Mouse (Mus musculus) common myeloid progenitor, adult 5-6 weeks (primary cell): ENCODE results near the gene Slfn1. TPM values are rescaled to one million over a fixed set of nuclear protein-coding genes. Genes with fewer than 3 reads are reported as not detected.
"Not testable (repeated sequence)": the region's sequence is repeated elsewhere in the genome, so short reads cannot be mapped to it uniquely, and the experiment has no call there.

ENCODE experiments used
- ATAC-seq: replicated peaks from 2 replicates; pipeline ENCODE4 v1.8.0; 2016; ENCODE audit warnings: low read depth, mild to moderate bottlenecking, moderate TSS enrichment, inconsistent platforms; ENCODE audit not compliant: poor library complexity, severe bottlenecking
- total RNA-seq: library from RNA; stranded (forward); fragments of 200-1000, 187-1606 nt; gene quantifications from 2 replicates; pipeline ENCODE4 v1.2.3, GENCODE M21; 2017

Gene Slfn1
- not detected in 2 replicates for total RNA-seq

DNA sequence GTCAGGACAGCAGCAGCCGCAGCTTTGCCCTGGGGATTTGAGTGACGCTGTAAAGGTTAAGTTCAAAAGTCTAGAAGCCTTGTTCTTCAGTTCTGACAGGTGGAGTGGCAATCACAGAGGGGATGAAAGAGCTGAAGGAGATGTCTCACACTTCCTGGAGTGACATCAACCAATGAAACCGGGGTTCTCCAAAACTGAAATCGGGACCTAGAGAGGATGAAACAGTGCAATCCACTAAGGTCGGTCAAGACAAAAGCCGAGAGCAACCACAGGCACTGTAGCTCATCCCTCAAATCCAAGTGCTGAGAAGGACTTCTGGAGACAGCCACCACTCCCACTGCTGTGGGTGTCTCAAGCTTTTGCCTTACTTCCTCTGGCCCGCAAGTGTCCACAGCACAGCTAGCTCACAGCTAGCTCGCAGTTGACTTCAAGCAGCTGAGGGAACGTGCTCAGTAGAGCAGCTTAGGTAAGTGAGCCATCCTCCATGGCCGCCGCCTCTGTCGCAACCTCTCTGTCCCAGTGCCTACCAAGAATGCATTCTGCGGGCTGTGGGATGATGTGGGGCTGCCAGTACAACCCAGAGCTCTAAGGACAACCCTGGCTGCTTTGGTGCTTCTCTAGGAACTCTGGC lies at the start of gene Slfn1:
Gene Slfn1 (plus strand): TSS at position 253 of the 631 bp plus-strand sequence.
- no peak for ATAC-seq

GRCm38 (mm10) chr11:83067982-83068694 lies 48.5 kb upstream of the Slfn1 start:
- no peak for ATAC-seq

DNA sequence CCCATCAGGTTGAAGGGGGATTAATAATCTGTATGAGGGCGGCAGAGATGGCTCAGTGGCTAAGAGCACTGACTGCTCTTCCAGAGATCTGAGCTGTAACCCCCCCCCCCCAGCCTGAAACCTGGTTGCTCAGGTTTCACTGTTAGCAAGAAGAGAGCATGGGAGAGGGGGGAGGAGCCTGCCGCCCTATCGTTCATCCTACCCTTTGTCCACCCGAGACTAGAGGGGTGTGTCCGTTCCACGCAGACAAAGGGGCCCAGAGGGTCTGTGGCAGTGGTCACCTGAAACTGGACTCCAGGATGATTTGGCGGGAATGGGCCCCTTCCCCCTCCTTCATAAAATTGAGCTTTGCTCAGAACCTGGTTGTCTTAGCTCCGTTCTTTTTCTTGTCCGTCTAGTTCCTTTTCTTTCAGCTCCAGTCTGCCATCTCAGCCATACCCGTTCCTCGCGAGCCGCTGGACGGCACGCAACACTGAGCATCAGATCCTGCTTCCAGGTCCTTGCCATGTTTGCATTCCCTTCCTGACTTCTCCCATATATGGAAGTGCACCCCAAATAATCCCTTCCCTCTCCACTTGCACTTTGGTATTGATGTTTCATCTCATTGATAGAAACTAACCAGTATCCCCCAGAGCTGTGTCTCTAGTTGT lies 46.2 kb upstream of the Slfn1 start:
- no peak for ATAC-seq

- ATAC-seq, result peak; percentile 99
These were observed 38.8 kb upstream of the Slfn1 start for GRCm38 (mm10) chr11:83077714-83078422.

DNA sequence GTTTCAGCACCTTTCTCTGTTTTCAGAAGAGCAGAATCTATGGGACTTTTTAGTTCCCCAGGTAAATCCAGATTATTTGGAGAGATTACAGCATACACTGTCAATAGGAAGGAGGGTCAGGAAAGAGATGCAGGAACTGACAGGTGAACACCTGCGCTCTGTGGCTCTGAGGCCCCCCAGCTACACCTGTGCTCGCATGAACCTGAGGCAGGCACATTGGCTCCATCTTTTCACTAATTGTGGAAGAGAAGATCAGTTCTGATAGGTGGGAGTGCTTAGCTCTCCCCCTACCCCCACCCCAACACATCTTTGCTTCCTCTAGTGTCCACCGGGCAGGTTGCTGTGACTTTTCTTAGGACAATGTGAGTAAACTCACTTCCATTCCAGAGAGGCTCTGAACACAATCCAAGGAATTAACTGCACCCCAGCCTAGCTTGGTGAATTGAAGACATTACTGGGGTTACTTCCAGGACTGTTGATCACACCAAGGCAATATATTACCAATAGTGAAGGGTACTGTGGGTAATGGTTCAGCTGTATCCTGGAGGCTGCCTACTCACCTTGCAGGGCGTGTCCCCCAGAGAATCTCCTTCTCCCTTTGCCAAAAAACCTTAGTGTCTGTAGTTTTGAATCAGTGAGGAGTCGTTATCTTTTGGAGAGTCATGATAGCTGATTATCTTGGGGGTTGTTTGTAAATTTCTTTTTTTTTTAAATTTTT lies 38.1 kb upstream of the Slfn1 start:
- no peak for ATAC-seq

DNA sequence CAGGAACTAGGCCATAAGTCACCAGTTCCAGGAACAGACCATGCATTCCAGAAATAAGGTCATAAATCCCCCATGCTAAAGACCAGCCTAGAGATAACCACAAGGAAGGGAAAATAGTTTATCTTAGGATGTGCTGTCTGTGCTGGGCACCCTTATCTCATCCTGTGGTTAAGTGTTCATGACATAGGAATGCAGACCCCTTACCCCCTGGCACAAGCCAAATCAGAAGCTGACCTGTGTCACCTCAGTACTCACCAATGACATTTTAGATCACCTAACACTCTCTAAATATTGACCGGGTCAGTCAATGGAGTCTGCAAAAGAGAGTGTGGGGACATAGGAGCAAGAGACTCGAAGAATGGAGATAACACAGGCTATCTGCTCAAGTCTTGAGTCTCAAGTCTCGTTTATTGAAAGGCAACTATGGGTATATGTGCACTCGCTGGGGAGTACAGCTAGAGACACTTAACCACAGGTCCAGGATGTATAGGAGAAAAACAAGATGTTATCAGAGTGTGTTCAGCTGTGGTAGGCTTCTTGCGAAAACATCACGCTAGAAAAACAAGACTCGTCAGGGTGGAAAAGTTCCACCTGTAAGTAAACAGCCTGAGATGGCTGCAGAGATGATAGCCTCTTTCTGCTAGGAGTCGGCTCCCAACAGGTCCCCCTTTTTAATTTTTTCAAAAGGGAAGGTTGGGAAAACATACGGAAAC lies 37.0 kb upstream of the Slfn1 start:
- ATAC-seq, result 0 out of 2 replicates have a peak, but pooled peaks have one; percentile 24

DNA sequence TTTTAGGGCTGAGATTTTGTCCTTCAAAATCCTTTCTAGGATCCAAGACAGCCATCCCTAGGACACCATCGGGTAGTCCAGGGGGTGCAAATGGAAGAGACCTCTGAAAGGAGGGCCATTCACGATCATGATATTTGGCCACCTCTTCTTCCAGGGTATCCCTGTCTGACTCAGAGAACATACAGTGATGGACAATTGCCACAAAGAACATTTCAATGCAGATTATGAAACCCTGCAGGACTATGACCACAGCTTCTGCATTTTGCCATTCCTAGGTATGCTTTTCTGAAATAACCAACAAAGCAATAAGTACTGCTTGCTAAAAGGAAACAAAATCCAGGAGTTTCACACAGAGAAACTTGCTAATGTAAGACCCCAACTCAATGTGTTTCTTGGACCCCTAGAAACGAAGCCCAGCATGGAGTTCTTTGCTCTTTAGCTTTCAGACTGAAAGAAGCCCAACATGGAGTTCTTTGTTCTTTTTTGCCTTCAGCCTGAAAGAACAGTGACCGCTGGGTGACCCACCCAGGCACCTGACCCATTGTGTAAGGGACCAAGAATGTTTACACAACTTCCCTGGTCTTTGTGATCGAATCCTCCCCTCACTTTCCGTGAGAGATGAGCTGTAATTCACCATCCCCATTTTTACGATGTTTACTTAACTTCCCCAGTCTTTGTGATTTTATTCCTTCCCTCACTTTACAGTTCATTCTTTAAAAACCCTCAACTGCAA lies 33.7 kb upstream of the Slfn1 start:
- peak; percentile 40 for ATAC-seq

DNA sequence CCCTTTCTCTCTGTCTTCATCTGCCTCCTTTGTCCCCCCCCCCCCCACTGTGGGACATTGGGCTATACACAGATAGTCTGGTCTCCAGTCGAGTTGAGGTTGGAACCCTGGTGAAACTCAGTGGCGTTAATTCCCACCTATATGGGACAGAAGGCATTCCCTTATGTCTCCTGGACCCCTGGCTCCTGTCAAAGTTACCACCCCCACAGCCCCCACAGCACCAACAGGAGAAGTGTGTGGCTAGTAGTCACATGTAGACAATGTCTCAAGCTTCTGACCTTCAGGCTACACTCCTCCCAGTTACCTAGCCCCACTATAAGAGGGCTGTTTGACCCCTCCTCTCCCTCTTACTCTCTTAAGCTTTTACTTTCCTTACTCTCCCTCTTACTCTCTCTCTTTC lies 32.5 kb upstream of the Slfn1 start:
- no peak for ATAC-seq

GRCm38 (mm10) chr11:83084761-83085160 lies 31.9 kb upstream of the Slfn1 start:
- ATAC-seq, result no peak

DNA sequence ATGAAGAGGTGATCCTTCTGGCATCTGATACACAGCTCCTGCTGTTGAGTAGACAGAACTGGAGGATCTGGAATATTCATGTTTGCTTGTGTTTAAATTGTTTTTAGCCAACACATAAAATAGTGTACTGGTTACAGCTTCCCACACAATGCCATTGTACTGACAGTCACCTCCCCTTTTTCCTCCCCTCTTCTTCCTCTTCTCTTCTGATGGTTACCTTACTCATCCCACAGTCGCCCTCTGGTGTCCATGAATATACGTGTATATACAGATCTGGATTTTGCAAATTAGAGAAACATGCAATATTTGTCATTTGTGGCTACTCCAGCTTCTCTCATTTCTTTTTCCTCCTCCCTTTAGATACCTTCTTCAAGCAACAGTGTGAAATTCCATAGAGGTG lies 1.5 kb upstream of the Slfn1 start:
- ATAC-seq, result no peak

GRCm38 (mm10) chr11:83118056-83118455 lies 1.4 kb downstream of the Slfn1 start:
- ATAC-seq, result 0 out of 2 replicates have a peak, but pooled peaks have one; percentile 18

GRCm38 (mm10) chr11:83121131-83121685 lies 4.6 kb downstream of the Slfn1 start:
- ATAC-seq, result no peak

DNA sequence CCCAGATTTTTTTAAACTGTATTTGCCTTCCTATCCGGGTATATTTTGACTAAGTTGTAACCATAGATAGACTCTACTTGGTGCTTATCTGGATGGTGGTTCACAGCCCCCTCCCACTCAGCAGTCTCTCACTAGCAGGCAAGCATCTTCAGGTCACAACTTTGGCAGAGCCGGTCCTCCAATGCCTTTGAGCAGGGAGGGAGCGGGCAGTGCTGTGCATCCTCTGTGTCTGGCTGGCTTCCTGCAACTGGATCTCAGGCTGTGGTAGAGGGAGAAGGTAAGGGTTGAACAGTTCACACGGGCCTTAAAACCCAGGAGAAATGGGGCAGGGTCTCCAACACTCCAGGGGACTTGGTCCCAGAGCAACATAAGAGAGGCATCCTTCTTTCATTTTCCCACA lies 6.5 kb downstream of the Slfn1 start:
- ATAC-seq, result no peak

DNA sequence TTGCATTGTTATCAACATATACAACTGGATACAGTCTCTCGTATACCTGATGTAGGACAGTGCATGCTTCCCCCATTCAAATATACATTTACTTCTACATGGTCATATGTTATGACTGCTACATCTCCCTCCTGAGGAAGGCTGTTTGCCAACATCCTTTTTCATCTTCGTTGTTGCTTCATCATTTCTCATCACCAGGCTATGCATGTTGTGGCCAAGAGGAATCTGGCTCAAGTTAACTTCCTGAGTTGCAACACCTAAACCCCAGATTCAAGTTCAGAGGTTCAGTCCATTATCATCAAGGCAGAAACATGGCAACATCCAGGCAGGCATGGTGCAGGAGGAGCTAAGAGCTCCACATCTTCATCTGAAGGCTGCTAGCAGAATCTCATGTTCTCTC lies 8.3 kb downstream of the Slfn1 start:
- 0 out of 2 replicates have a peak, but pooled peaks have one; percentile 47 for ATAC-seq

DNA sequence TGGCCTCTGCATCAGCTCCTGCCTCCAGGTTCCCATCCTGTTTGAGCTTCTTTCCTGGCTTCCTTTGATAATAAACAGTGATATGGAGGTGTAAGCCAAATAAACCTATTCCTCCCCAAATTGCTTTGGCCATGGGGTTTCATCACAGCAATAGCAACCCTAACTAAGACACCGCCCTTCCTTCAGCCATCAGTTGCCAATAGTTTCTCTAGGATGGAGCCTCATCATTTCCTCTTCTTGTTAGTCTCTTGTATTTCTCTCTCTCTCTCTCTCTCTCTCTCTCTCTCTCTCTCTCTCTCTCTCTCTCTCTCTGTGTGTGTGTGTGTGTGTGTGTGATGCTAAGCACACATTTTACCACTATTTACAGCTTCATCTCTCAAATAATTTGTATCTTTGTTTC lies 9.0 kb downstream of the Slfn1 start:
- ATAC-seq, result not testable (repeated sequence)

GRCm38 (mm10) chr11:83137253-83137652 lies 20.6 kb downstream of the Slfn1 start:
- not testable (repeated sequence) for ATAC-seq

- ATAC-seq, result not testable (repeated sequence)
These were observed 32.3 kb downstream of the Slfn1 start for GRCm38 (mm10) chr11:83148939-83149338.
